8 mouse cellular contexts compared by ENCODE assay signal in genomic region chr17:15526986-15527810, GRCm38 (mm10). TPM values are rescaled to one million over a fixed set of nuclear protein-coding genes. Genes with fewer than 3 reads are reported as not detected.
DNase-seq lines count a peak whose midpoint lies in the region; ATAC-seq lines count a peak whose summit lies in the region.

TSS of gene Pdcd2 (minus strand) at chr17:15527301.

- DNase-seq in adrenal gland, adult 18-20 months (ENCODE audit: low spot score in 2 of 2), result peak; percentile 93 to 95
- peak; percentile 97 for DNase-seq in embryo, embryonic 11 days
- peak; percentile 94 for DNase-seq in gastrocnemius, postnatal 25 days
- DNase-seq in intestine, embryonic 14.5 days (ENCODE audit: low spot score), result peak; percentile 96
- DNase-seq in left cerebral cortex, postnatal 14 days (ENCODE audit: low spot score in 2 of 2), result peak; percentile 86 to 91
- DNase-seq in mesoderm, embryonic 11.5 days (ENCODE audit: low read depth, low spot score), result peak; percentile 96
- DNase-seq in right cerebral cortex, postnatal 36 days (ENCODE audit: low spot score in 2 of 2), result peak; percentile 88 to 93
- DNase-seq in yolk sac, embryonic 10.5 days (ENCODE audit: low spot score), result peak; percentile 96

- H3K4me2 ChIP-seq in intestine, embryonic 14.5 days (ENCODE audit: low read length), result peak within 1 kb of the TSS; percentile 71

- under 1% methylated on average over 53 of the region's 55 CpGs for WGBS in intestine, embryonic 14.5 days

- H3K27ac ChIP-seq in intestine, embryonic 14.5 days (ENCODE audit: low read depth), result peak within 1 kb of the TSS; percentile 77

- H3K27me3 ChIP-seq in intestine, embryonic 14.5 days (replicated peaks; ENCODE audit: control insufficient read depth, insufficient read depth, low read length), result no peaks in the 10 kb centered on the region

- ATAC-seq in intestine, embryonic 14.5 days (replicated peaks; ENCODE audit: low FRiP score, low TSS enrichment, low read depth), result peak; percentile 99

- peak within 1 kb of the TSS; percentile 72 for H3K9ac ChIP-seq in intestine, embryonic 14.5 days (ENCODE audit: low read length)

- no peaks in the 10 kb centered on the region for H3K9me3 ChIP-seq in intestine, embryonic 14.5 days (ENCODE audit: control insufficient read depth, low read length)

- peaks cover 35% of the 10 kb centered on the region for H3K36me3 ChIP-seq in intestine, embryonic 14.5 days (ENCODE audit: control insufficient read depth, insufficient read depth, low read length)

- peak within 1 kb of the TSS; percentile 82 for H3K4me3 ChIP-seq in intestine, embryonic 14.5 days (ENCODE audit: low read depth, low read length)

- peaks cover 9% of the 10 kb centered on the region; the same call in 1 of the 2 replicates for H3K4me1 ChIP-seq in intestine, embryonic 14.5 days (replicated peaks; ENCODE audit: control insufficient read depth, insufficient read depth, low read length)

- intact Hi-C loops in left cerebral cortex, postnatal 14 days (cut with DNase I), result loop anchor here (5.0 kb wide), 1 partner anchor 200 kb away; no protein-coding TSS in a partner anchor

RNA-seq across cellular contexts. Expression of gene Pdcd2, which starts in this region (rescaled TPM):
- 10 to 100 TPM; 29.3 to 37.7 TPM for total RNA-seq in adrenal gland, adult 18-20 months (2021)
- total RNA-seq in gastrocnemius, postnatal 25 days (2021), result 10 to 100 TPM; 12.5 to 16.0 TPM
- 42.9 and 48.6 TPM in 2 replicates for polyA plus RNA-seq in intestine, embryonic 14.5 days (2014; fragmentation: Nextera tagmentation; extraction: Ambion mirVana)
- total RNA-seq in left cerebral cortex, postnatal 14 days (2021), result 10 to 100 TPM; 13.1 to 14.4 TPM

Comparison
In these comparisons a context has a peak if more than half of its experiments do, and no peak if none do; other contexts are left out.
1. Peak in every context shown above with its lines: DNase-seq, ATAC-seq, H3K4me3 ChIP-seq and H3K27ac ChIP-seq.